Mouse (Mus musculus): Measurements from ENCODE around the gene Chac1. TPM values are rescaled to one million over a fixed set of nuclear protein-coding genes. Genes with fewer than 3 reads are reported as not detected.

The Chac1 gene
- polyA plus RNA-seq, 1 experiment = 273 TPM

- no peaks in the 10 kb centered on the region for H3K79me2 ChIP-seq (ENCODE audit: control insufficient read depth, insufficient read depth)
- H3K36me3 ChIP-seq (ENCODE audit: control insufficient read depth, insufficient read depth) = peaks cover 54% of the 10 kb centered on the region
- TF ChIP-seq MYOG (IDR thresholded peaks at IDR 0.05; ENCODE audit: control insufficient read depth in 1 of 3, insufficient read depth in 1 of 3, insufficient read length in 2 of 3, low read depth in 2 of 3) (no peak), TCF3 (IDR thresholded peaks at IDR 0.05; ENCODE audit: insufficient read length, low read depth) (no peak), E2F4 (IDR thresholded peaks at IDR 0.05; ENCODE audit: insufficient read depth) (no peak)
- no peak overlapping the region for H3K4me3 ChIP-seq
- no peak overlapping the region for H3K4me2 ChIP-seq (ENCODE audit: low read depth)
- H3ac ChIP-seq (ENCODE audit: control insufficient read depth, insufficient read length) = no peak overlapping the region
- H3K27me3 ChIP-seq (ENCODE audit: control insufficient read depth, insufficient read depth, insufficient read length) = no peaks in the 10 kb centered on the region
Observed at GRCm38 (mm10) chr2:119388266-119388665, 37.2 kb downstream of the Chac1 start.

GRCm38 (mm10) chr2:119389992-119390391 is 39.0 kb downstream of the Chac1 start:
- no peak overlapping the region for H3K4me3 ChIP-seq
- H3K36me3 ChIP-seq (ENCODE audit: control insufficient read depth, insufficient read depth) = peaks cover 46% of the 10 kb centered on the region
- H3K4me2 ChIP-seq (ENCODE audit: low read depth) = no peak overlapping the region
- H3K79me2 ChIP-seq (ENCODE audit: control insufficient read depth, insufficient read depth) = no peaks in the 10 kb centered on the region
- TF ChIP-seq MYOG (IDR thresholded peaks at IDR 0.05; ENCODE audit: control insufficient read depth in 1 of 3, insufficient read depth in 1 of 3, insufficient read length in 2 of 3, low read depth in 2 of 3) = no peak
- no peak for TF ChIP-seq POLR2AphosphoS2 (IDR thresholded peaks at IDR 0.05; ENCODE audit: insufficient read length, low read depth)
- TF ChIP-seq CEBPB (IDR thresholded peaks at IDR 0.05; ENCODE audit: insufficient read depth, poor library complexity, severe bottlenecking) = no peak
- no peak for TF ChIP-seq TCF3 (IDR thresholded peaks at IDR 0.05; ENCODE audit: insufficient read length, low read depth)
- TF ChIP-seq MAX (IDR thresholded peaks at IDR 0.05; ENCODE audit: low read depth) = no peak
- TF ChIP-seq MYOD1 (IDR thresholded peaks at IDR 0.05; ENCODE audit: control insufficient read depth in 1 of 3, insufficient read length in 2 of 3, low read depth in 2 of 3) = no peak
- no peaks in the 10 kb centered on the region for H3K27me3 ChIP-seq (ENCODE audit: control insufficient read depth, insufficient read depth, insufficient read length)
- no peak overlapping the region for H3ac ChIP-seq (ENCODE audit: control insufficient read depth, insufficient read length)

GRCm38 (mm10) chr2:119398252-119398651 is 47.2 kb downstream of the Chac1 start:
- H3K27me3 ChIP-seq (ENCODE audit: control insufficient read depth, insufficient read depth, insufficient read length) = no peaks in the 10 kb centered on the region
- H3ac ChIP-seq (ENCODE audit: control insufficient read depth, insufficient read length) = no peak overlapping the region
- TF ChIP-seq POLR2A (IDR thresholded peaks at IDR 0.05; ENCODE audit: insufficient read length, low read depth) = no peak
- no peak for TF ChIP-seq REST (IDR thresholded peaks at IDR 0.05; ENCODE audit: insufficient read depth, insufficient read length)
- TF ChIP-seq CEBPB (IDR thresholded peaks at IDR 0.05; ENCODE audit: insufficient read depth, poor library complexity, severe bottlenecking) = no peak
- TF ChIP-seq SRF (IDR thresholded peaks at IDR 0.05; ENCODE audit: control insufficient read depth, insufficient read length, low read depth) = no peak
- no peak overlapping the region for H3K4me3 ChIP-seq
- no peak overlapping the region for H3K4me2 ChIP-seq (ENCODE audit: low read depth)
- no peaks in the 10 kb centered on the region for H3K79me2 ChIP-seq (ENCODE audit: control insufficient read depth, insufficient read depth)
- H3K36me3 ChIP-seq (ENCODE audit: control insufficient read depth, insufficient read depth) = peaks cover 38% of the 10 kb centered on the region

GRCm38 (mm10) chr2:119398665-119399064 is 47.6 kb downstream of the Chac1 start:
- H3K36me3 ChIP-seq (ENCODE audit: control insufficient read depth, insufficient read depth) = peaks cover 38% of the 10 kb centered on the region
- no peak overlapping the region for H3K4me3 ChIP-seq
- no peak for TF ChIP-seq SRF (IDR thresholded peaks at IDR 0.05; ENCODE audit: control insufficient read depth, insufficient read length, low read depth)
- TF ChIP-seq CEBPB (IDR thresholded peaks at IDR 0.05; ENCODE audit: insufficient read depth, poor library complexity, severe bottlenecking) = no peak
- no peak for TF ChIP-seq E2F4 (IDR thresholded peaks at IDR 0.05; ENCODE audit: insufficient read depth)
- no peak for TF ChIP-seq REST (IDR thresholded peaks at IDR 0.05; ENCODE audit: insufficient read depth, insufficient read length)
- no peak for TF ChIP-seq TCF3 (IDR thresholded peaks at IDR 0.05; ENCODE audit: insufficient read length, low read depth)
- no peak for TF ChIP-seq POLR2AphosphoS2 (IDR thresholded peaks at IDR 0.05; ENCODE audit: insufficient read length, low read depth)
- TF ChIP-seq MYOD1 (IDR thresholded peaks at IDR 0.05; ENCODE audit: control insufficient read depth in 1 of 3, insufficient read length in 2 of 3, low read depth in 2 of 3) = no peak
- TF ChIP-seq MAX (IDR thresholded peaks at IDR 0.05; ENCODE audit: low read depth) = no peak
- TF ChIP-seq TCF12 (IDR thresholded peaks at IDR 0.05; ENCODE audit: insufficient read depth, poor library complexity, severe bottlenecking) = no peak
- no peak for TF ChIP-seq POLR2A (IDR thresholded peaks at IDR 0.05; ENCODE audit: insufficient read length, low read depth)
- no peak for TF ChIP-seq MYOG (IDR thresholded peaks at IDR 0.05; ENCODE audit: control insufficient read depth in 1 of 3, insufficient read depth in 1 of 3, insufficient read length in 2 of 3, low read depth in 2 of 3)
- H3K4me2 ChIP-seq (ENCODE audit: low read depth) = no peak overlapping the region
- H3K27me3 ChIP-seq (ENCODE audit: control insufficient read depth, insufficient read depth, insufficient read length) = no peaks in the 10 kb centered on the region
- H3ac ChIP-seq (ENCODE audit: control insufficient read depth, insufficient read length) = no peak overlapping the region
- H3K79me2 ChIP-seq (ENCODE audit: control insufficient read depth, insufficient read depth) = no peaks in the 10 kb centered on the region

GRCm38 (mm10) chr2:119399313-119399712 is 48.3 kb downstream of the Chac1 start:
- Histone ChIP-seq H3K27me3 (ENCODE audit: control insufficient read depth, insufficient read depth, insufficient read length) (no peaks in the 10 kb centered on the region), H3K36me3 (ENCODE audit: control insufficient read depth, insufficient read depth) (peaks cover 38% of the 10 kb centered on the region), H3K4me2 (ENCODE audit: low read depth) (no peak overlapping the region), H3K4me3 (no peak overlapping the region), H3K79me2 (ENCODE audit: control insufficient read depth, insufficient read depth) (no peaks in the 10 kb centered on the region), H3ac (ENCODE audit: control insufficient read depth, insufficient read length) (no peak overlapping the region)
- TF ChIP-seq E2F4 (IDR thresholded peaks at IDR 0.05; ENCODE audit: insufficient read depth) = no peak
- TF ChIP-seq TCF3 (IDR thresholded peaks at IDR 0.05; ENCODE audit: insufficient read length, low read depth) = no peak
- no peak for TF ChIP-seq POLR2AphosphoS2 (IDR thresholded peaks at IDR 0.05; ENCODE audit: insufficient read length, low read depth)

Other genes with a start within 250 kb of the Chac1 start
- 8.7 TPM for gene Rad51, start 238.4 kb upstream of the Chac1 start, polyA plus RNA-seq (2012; fragmentation: generic; extraction: Trizol)
- gene Rmdn3, start 194.2 kb upstream of the Chac1 start, polyA plus RNA-seq (2012; fragmentation: generic; extraction: Trizol) = 20.7 TPM
- gene Gchfr, start 183.5 kb upstream of the Chac1 start, polyA plus RNA-seq (2012; fragmentation: generic; extraction: Trizol) = 90.4 TPM
- 6.3 TPM for gene Gm14137, start 176.7 kb upstream of the Chac1 start, polyA plus RNA-seq (2012; fragmentation: generic; extraction: Trizol)
- 23.2 TPM for gene Zfyve19, start 142.6 kb upstream of the Chac1 start, polyA plus RNA-seq (2012; fragmentation: generic; extraction: Trizol)
- 17.2 TPM for gene Dnajc17, start 142.4 kb upstream of the Chac1 start, polyA plus RNA-seq (2012; fragmentation: generic; extraction: Trizol)
- gene Ppp1r14d, start 121.3 kb upstream of the Chac1 start, polyA plus RNA-seq (2012; fragmentation: generic; extraction: Trizol) = 0.13 TPM
- 0.12 TPM for gene Spint1, start 113.9 kb upstream of the Chac1 start, polyA plus RNA-seq (2012; fragmentation: generic; extraction: Trizol)
- 0.35 TPM for gene Rhov, start 80.0 kb upstream of the Chac1 start, polyA plus RNA-seq (2012; fragmentation: generic; extraction: Trizol)
- 18.2 TPM for gene Vps18, start 62.5 kb upstream of the Chac1 start, polyA plus RNA-seq (2012; fragmentation: generic; extraction: Trizol)
- not detected for gene Dll4, start 25.4 kb upstream of the Chac1 start, polyA plus RNA-seq (2012; fragmentation: generic; extraction: Trizol)
- 7.3 TPM for gene Ino80, start 126.5 kb downstream of the Chac1 start, polyA plus RNA-seq (2012; fragmentation: generic; extraction: Trizol)
- 0.23 TPM for gene Exd1, start 196.4 kb downstream of the Chac1 start, polyA plus RNA-seq (2012; fragmentation: generic; extraction: Trizol)
- gene Chp1, start 196.5 kb downstream of the Chac1 start, polyA plus RNA-seq (2012; fragmentation: generic; extraction: Trizol) = 67.9 TPM

All from myocyte (in vitro differentiated cells).